Mouse (Mus musculus) kidney, adult 11 months (tissue): ENCODE results near the gene Isoc2b.
"Not testable (repeated sequence)": the region's sequence is repeated elsewhere in the genome, so short reads cannot be mapped to it uniquely, and the experiment has no call there.

Source experiments
- DNase-seq: peaks from one replicate; pipeline ENCODE4 v3.0.0; 2022

The Isoc2b gene

GRCm38 (mm10) chr7:4830476-4830875, 39.6 kb downstream of the Isoc2b start:
- no peak for DNase-seq

GRCm38 (mm10) chr7:4825365-4825764, 44.7 kb downstream of the Isoc2b start:
- DNase-seq: no peak

GRCm38 (mm10) chr7:4822162-4822907, 47.7 kb downstream of the Isoc2b start:
- peak; percentile 46 for DNase-seq

GRCm38 (mm10) chr7:4821690-4822089, 48.4 kb downstream of the Isoc2b start:
- DNase-seq: no peak

GRCm38 (mm10) chr7:4820925-4821324, 49.1 kb downstream of the Isoc2b start:
- not testable (repeated sequence) for DNase-seq

- DNase-seq: no peak
Observed at GRCm38 (mm10) chr7:4816559-4816958, 53.5 kb downstream of the Isoc2b start.

GRCm38 (mm10) chr7:4813105-4813791, 56.8 kb downstream of the Isoc2b start:
- peak; percentile 19 for DNase-seq

- DNase-seq: peak; percentile 99
Observed at GRCm38 (mm10) chr7:4812303-4813104, 57.6 kb downstream of the Isoc2b start, which contains the start of gene Ube2s. Gene Ube2s, minus strand, starts transcription at chr7:4812590.

- no peak for DNase-seq
Observed at GRCm38 (mm10) chr7:4811842-4812302, 58.2 kb downstream of the Isoc2b start.

GRCm38 (mm10) chr7:4811131-4811530, 58.9 kb downstream of the Isoc2b start:
- not testable (repeated sequence) for DNase-seq

- DNase-seq: no peak
Observed at GRCm38 (mm10) chr7:4806716-4807115, 63.3 kb downstream of the Isoc2b start.

- DNase-seq: no peak
Observed at GRCm38 (mm10) chr7:4802247-4802646, 67.8 kb downstream of the Isoc2b start.

- peak; percentile 23 for DNase-seq
Observed at GRCm38 (mm10) chr7:4795767-4796433, 74.2 kb downstream of the Isoc2b start.
